Mouse (Mus musculus) intestine, embryonic 14.5 days (tissue): ENCODE data around the gene Mlip. TPM values are rescaled to one million over a fixed set of nuclear protein-coding genes. Genes with fewer than 3 reads are reported as not detected.

ENCODE experiments used
- ATAC-seq: fragments of 200-750 bp; cut with Nextera tagmentation; replicated peaks from 2 replicates; pipeline ENCODE4 v1.8.0; 2017; ENCODE audit warnings: low read depth, moderate number of reproducible peaks, moderate TSS enrichment, moderate library complexity; ENCODE audit not compliant: low FRiP score, low TSS enrichment
- DNase-seq: peaks from one replicate; pipeline ENCODE4 v3.0.0-alpha.2; 2018; ENCODE audit warnings: low spot score
- H3K27ac ChIP-seq: fragments of 300-500 bp; sonication (generic); 2 replicates; pipeline ENCODE4 v1.5.1; 2014; ENCODE audit warnings: low read depth, mild to moderate bottlenecking, control low read depth
- H3K27me3 ChIP-seq: fragments of 300-500 bp; sonication (generic); replicated peaks from 2 replicates; pipeline ENCODE4 v1.6.1; 2014; ENCODE audit warnings: low read length, control low read depth; ENCODE audit not compliant: control insufficient read depth, insufficient read depth
- H3K36me3 ChIP-seq: fragments of 300-500 bp; sonication (generic); 2 replicates; pipeline ENCODE4 v1.6.1; 2014; ENCODE audit warnings: low read length, control low read depth; ENCODE audit not compliant: control insufficient read depth, insufficient read depth
- H3K4me1 ChIP-seq: fragments of 300-500 bp; sonication (generic); replicated peaks from 2 replicates; pipeline ENCODE4 v1.6.1; 2014; ENCODE audit warnings: low read length, control low read depth, mixed read lengths; ENCODE audit not compliant: control insufficient read depth, insufficient read depth
- H3K4me2 ChIP-seq: fragments of 300-500 bp; sonication (generic); 2 replicates; pipeline ENCODE4 v1.6.1; 2014; ENCODE audit warnings: low read length
- H3K4me3 ChIP-seq: fragments of 300-500 bp; sonication (generic); 2 replicates; pipeline ENCODE4 v1.5.1; 2014; ENCODE audit warnings: low read depth, low read length, control low read depth, mixed read lengths
- H3K9ac ChIP-seq: fragments of 300-500 bp; sonication (generic); 2 replicates; pipeline ENCODE4 v1.6.1; 2014; ENCODE audit warnings: mild to moderate bottlenecking, low read length
- H3K9me3 ChIP-seq: fragments of 300-500 bp; sonication (generic); 2 replicates; pipeline ENCODE4 v1.6.1; 2016; ENCODE audit warnings: low read length, control low read depth; ENCODE audit not compliant: control insufficient read depth
- WGBS: fragments of 180-500 bp; shearing (Covaris S2); extraction: QIAGEN DNeasy Blood & Tissue Kit; methylation state at CpG from one replicate; pipeline ENCODE4 v1.1.7; 2014; 5-methylcytosine and 5-hydroxymethylcytosine counted together
- polyA plus RNA-seq: library from polyadenylated mRNA; unstranded; fragments of >200 nt; fragmentation: Nextera tagmentation; extraction: Ambion mirVana; gene quantifications from 2 replicates; pipeline ENCODE4 v1.2.1, GENCODE M21; 2014

Mlip gene
- 0.19 and 0.42 TPM in 2 replicates for polyA plus RNA-seq

DNA sequence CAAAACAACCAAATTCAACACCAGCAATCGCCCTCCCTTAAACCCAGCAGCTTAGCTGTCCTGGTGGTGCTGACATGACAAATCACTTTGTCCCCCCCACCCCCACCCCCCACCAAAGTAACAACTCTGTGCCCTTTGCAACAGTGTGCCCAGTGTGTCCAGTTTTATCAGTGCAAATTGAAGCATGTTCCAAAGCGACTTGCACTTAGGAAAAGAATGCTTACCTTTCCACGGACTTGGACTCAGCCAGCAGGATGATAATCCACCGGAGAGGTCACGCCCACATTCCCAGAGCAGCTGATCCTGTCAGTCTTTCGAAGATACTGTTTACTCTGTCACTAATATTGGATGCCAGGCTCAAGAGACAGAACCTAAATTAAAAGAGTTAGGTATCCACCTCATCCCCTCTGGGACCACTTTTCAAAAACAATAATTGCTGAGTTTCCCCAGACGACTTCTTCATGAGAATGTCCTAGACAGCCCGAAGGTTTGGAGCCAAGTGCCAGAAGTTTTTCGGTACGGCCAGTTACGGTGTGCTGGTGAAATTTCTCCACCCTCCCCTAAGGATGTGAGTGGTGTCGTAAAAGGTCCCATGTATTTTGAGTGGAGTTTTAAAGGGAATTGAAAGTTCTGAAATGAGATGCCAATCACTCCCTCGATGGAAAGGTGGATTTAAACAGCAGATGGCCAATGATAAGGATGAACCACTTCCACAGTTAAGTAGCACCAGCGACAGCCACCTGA, at the start of gene Mlip:
TSS of gene Mlip (minus strand) at position 538 of the 744 bp plus-strand sequence.
- no peaks in the 10 kb centered on the region for H3K9me3 ChIP-seq
- H3K4me3 ChIP-seq: no peak within 1 kb of the TSS
- 57% methylated on average over 14 of the region's 14 CpGs for WGBS
- H3K27me3 ChIP-seq: no peaks in the 10 kb centered on the region
- no peak within 1 kb of the TSS for H3K9ac ChIP-seq
- DNase-seq (no peak), ATAC-seq (no peak)
- H3K4me2 ChIP-seq: no peak within 1 kb of the TSS
- no peak within 1 kb of the TSS for H3K27ac ChIP-seq
- no peaks in the 10 kb centered on the region for H3K36me3 ChIP-seq
- H3K4me1 ChIP-seq: no peaks in the 10 kb centered on the region

DNA sequence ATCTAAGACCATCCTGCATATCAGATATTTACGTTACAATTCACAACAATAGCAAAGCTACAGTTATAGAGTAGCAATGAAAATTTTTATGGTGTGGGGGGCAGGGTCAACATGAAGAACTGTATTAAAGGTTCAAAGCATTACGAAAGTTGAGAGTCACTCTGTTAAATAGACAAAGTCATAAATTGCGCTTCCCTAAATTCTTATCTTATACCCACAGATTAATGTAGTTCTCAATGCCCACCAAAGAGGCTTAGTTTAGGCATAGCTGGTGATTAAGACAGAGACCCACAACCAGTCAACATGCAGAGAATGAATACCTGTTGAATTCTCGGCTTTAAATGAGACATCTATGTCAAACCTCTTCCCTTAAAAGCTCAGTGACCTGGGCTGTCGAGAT, 47.0 kb upstream of the Mlip start:
- H3K36me3 ChIP-seq: no peaks in the 10 kb centered on the region
- DNase-seq (no peak), ATAC-seq (no peak)
- H3K4me2 ChIP-seq: no peak overlapping the region
- no peak overlapping the region for H3K27ac ChIP-seq
- H3K9ac ChIP-seq: no peak overlapping the region
- WGBS: 89% methylated on average over 5 of the region's 5 CpGs
- no peaks in the 10 kb centered on the region for H3K27me3 ChIP-seq
- H3K4me1 ChIP-seq: no peaks in the 10 kb centered on the region
- no peak overlapping the region for H3K4me3 ChIP-seq
- no peaks in the 10 kb centered on the region for H3K9me3 ChIP-seq

DNA sequence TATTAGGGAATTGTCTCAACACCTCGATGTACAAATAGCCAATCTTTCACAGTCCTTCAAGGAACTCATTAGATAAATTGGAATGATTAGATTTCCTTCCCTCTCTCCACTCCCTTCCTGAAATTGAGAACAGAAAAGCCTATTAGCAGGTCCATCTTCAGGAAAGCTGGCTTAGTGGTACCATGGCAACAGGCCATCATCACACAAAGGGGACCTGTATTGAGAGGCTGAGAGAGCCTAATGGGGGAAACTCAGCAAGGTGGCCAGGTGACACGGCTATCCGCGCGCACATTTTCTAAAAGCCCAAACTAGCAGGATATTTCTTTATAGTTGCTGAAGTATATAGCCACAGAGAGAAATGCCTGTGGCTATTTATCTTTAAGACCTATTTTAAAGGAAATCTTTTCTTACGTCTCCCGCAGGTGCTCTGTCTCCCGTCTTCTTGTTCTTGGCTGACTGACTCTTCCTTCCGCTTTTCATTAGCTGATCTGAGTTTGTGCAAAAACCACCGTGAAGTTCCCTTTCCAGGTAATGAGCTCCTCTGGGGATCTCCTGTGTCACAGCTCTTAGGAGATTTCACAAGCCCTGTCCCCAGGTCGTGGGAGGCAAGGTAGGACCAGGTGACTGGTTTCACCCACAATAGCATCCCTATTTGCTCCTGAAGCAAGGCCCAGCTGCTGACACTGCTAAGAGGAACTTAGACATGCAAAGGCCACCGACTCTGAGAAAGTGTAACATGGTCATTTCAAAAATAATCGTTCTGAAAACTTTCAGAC, 46.3 kb upstream of the Mlip start:
- Histone ChIP-seq H3K9me3 (no peaks in the 10 kb centered on the region), H3K4me1 (no peaks in the 10 kb centered on the region), H3K9ac (no peak overlapping the region), H3K4me2 (no peak overlapping the region), H3K27me3 (no peaks in the 10 kb centered on the region), H3K27ac (no peak overlapping the region), H3K4me3 (no peak overlapping the region), H3K36me3 (no peaks in the 10 kb centered on the region)
- ATAC-seq (no peak), DNase-seq (no peak)
- 74% methylated on average over 13 of the region's 13 CpGs for WGBS

DNA sequence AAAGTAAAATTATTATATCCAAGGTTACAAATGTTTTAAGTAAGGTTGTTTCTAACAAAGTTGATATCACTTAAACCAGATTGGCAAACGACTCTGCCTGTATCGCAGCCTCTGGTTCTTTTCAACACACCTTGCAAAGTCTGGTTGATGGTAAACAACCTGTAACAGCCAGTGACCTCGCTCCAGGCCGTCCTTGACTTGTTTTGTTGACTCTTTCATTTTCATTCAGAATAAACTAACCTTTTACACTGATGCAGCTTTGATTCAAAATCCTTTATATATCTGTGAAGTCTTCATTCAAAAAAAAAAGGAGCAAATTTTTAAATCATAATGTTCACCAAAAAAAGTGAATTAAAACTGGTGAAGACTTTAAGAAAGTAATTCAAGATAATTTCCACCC, 44.3 kb upstream of the Mlip start:
- no peaks in the 10 kb centered on the region for H3K9me3 ChIP-seq
- H3K9ac ChIP-seq: no peak overlapping the region
- no peak overlapping the region for H3K4me2 ChIP-seq
- no peak for DNase-seq
- no peaks in the 10 kb centered on the region for H3K27me3 ChIP-seq
- ATAC-seq: no peak
- H3K36me3 ChIP-seq: no peaks in the 10 kb centered on the region
- 25% methylated on average over 4 of the region's 4 CpGs for WGBS
- no peak overlapping the region for H3K27ac ChIP-seq
- H3K4me1 ChIP-seq: no peaks in the 10 kb centered on the region
- no peak overlapping the region for H3K4me3 ChIP-seq

DNA sequence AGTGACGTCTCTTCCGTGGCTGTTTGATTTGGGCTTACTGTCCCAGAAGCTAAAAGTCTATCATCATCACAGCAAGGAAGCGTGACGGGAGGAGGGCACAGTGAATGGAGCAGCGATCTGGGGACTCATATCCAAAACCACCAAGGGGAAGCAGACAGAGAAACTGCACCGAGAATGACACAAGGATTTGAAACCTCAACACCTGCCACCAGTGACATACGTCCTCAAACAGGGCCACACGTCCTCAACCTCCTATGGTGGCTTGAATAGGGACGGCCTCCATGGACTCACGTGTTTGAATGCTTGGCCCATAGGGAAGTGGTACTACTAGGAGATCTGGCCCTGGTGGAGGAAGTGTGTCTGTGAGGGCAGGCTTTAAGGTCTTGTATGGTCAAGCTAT, 38.5 kb upstream of the Mlip start:
- Histone ChIP-seq H3K4me1 (no peaks in the 10 kb centered on the region), H3K9me3 (no peaks in the 10 kb centered on the region), H3K27me3 (no peaks in the 10 kb centered on the region), H3K4me3 (no peak overlapping the region), H3K4me2 (no peak overlapping the region), H3K36me3 (no peaks in the 10 kb centered on the region), H3K9ac (no peak overlapping the region), H3K27ac (no peak overlapping the region)
- 93% methylated on average over 10 of the region's 10 CpGs for WGBS
- DNase-seq: no peak
- no peak for ATAC-seq

DNA sequence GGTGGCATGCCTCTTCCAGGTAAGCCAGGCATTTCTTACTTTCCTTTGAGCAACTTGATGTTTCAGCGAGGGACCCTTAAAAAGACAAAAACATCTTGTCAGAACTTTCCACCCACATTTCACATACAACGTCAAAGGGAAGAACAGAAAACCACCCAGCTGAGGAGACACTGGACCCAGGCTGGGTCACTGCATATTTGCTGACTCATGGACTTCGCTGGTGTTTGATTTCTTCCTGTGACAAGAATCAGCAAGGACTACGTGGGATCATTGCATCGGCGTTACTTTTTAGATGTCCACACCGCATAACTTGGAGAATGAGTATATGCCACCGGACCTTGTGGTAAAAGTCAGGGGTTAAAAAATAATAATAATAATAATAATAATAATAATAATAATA, 36.2 kb upstream of the Mlip start:
- H3K4me2 ChIP-seq: no peak overlapping the region
- H3K4me3 ChIP-seq: no peak overlapping the region
- no peaks in the 10 kb centered on the region for H3K36me3 ChIP-seq
- H3K27ac ChIP-seq: no peak overlapping the region
- H3K9ac ChIP-seq: no peak overlapping the region
- ATAC-seq (no peak), DNase-seq (peak; percentile 39)
- H3K27me3 ChIP-seq: no peaks in the 10 kb centered on the region
- no peaks in the 10 kb centered on the region for H3K4me1 ChIP-seq
- WGBS: 79% methylated on average over 8 of the region's 8 CpGs
- H3K9me3 ChIP-seq: no peaks in the 10 kb centered on the region

DNA sequence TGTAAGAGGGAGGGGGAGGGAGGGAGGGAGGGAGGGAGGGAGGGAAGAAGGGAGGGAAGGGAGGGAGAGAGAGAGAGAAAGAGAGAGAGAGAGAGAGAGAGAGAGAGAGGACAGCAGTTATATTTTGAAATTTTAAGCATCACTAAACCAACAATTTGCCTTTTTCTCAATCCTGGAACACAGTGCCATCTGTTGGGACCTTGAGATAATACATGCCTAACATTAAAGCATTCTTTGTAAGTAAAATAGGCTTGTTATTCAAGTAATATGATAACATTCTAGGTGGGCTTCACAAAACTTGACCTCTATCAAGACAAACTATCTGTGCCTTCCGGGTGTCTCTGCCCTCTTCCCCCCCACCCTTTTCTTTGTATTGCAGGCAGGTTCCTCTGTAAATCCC, 34.0 kb upstream of the Mlip start:
- no peaks in the 10 kb centered on the region for H3K27me3 ChIP-seq
- no peaks in the 10 kb centered on the region for H3K36me3 ChIP-seq
- 36% methylated on average over 1 of the region's 1 CpGs for WGBS
- ATAC-seq (no peak), DNase-seq (peak; percentile 49)
- H3K4me2 ChIP-seq: no peak overlapping the region
- no peak overlapping the region for H3K27ac ChIP-seq
- peaks cover 6% of the 10 kb centered on the region; the same call in 1 of the 2 replicates for H3K4me1 ChIP-seq
- no peak overlapping the region for H3K9ac ChIP-seq
- no peak overlapping the region for H3K4me3 ChIP-seq
- H3K9me3 ChIP-seq: no peaks in the 10 kb centered on the region

DNA sequence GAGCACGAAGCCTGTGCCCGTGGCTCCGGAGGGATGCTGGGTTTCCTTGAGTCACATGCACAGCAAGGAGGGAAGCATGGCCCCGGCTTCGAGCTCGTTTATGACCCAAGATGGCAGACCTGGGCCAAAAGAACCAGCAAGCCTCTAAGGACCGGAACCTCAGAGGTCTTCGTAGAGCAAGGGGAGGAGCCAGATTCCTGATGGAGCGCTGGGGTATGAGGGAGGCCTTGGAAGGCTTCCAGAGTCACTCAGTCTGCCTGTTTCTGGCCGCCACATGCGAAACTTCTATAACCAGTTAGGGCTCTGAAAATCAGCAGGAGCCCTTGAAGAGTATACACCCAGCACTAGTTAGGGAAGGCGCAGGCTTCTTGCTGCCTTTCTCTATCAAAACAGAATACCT, 32.8 kb upstream of the Mlip start:
- WGBS: 73% methylated on average over 12 of the region's 12 CpGs
- no peaks in the 10 kb centered on the region for H3K36me3 ChIP-seq
- H3K27ac ChIP-seq: no peak overlapping the region
- no peaks in the 10 kb centered on the region for H3K27me3 ChIP-seq
- H3K4me3 ChIP-seq: no peak overlapping the region
- no peak overlapping the region for H3K4me2 ChIP-seq
- no peak overlapping the region for H3K9ac ChIP-seq
- DNase-seq (peak; percentile 50), ATAC-seq (no peak)
- H3K9me3 ChIP-seq: no peaks in the 10 kb centered on the region
- peaks cover 6% of the 10 kb centered on the region; the same call in 1 of the 2 replicates for H3K4me1 ChIP-seq
